Mouse (Mus musculus): ENCODE measurements around the gene Tulp4. TPM values are rescaled to one million over a fixed set of nuclear protein-coding genes. Genes with fewer than 3 reads are reported as not detected.

Tulp4 gene
- polyA plus RNA-seq, 1 experiment from 2014 or later = 171 TPM

GRCm38 (mm10) chr17:6172440-6172839 lies 66.2 kb downstream of the Tulp4 start:
- Histone ChIP-seq H3K4me3 (replicated peaks) (no peak overlapping the region), H3K9ac (replicated peaks) (no peak overlapping the region), H3K4me2 (replicated peaks) (no peak overlapping the region), H3K36me3 (peaks cover 14% of the 10 kb centered on the region), H3K27ac (0 out of 2 replicates have a peak overlapping the region, but pooled peaks have one; percentile 45), H3K9me3 (no peaks in the 10 kb centered on the region), H3K4me1 (replicated peaks) (peaks cover 10% of the 10 kb centered on the region), H3K27me3 (no peaks in the 10 kb centered on the region)
- no peak for ATAC-seq
- 90% methylated on average over 7 of the region's 7 CpGs for WGBS

- Histone ChIP-seq H3K4me3 (replicated peaks) (no peak overlapping the region), H3K4me1 (replicated peaks) (peaks cover 10% of the 10 kb centered on the region), H3K27ac (0 out of 2 replicates have a peak overlapping the region, but pooled peaks have one; percentile 45), H3K4me2 (replicated peaks) (no peak overlapping the region), H3K27me3 (no peaks in the 10 kb centered on the region), H3K9me3 (no peaks in the 10 kb centered on the region), H3K36me3 (peaks cover 21% of the 10 kb centered on the region), H3K9ac (replicated peaks) (no peak overlapping the region)
- 84% methylated on average over 5 of the region's 5 CpGs for WGBS
- no peak for ATAC-seq
Observed at GRCm38 (mm10) chr17:6172926-6173690, 66.9 kb downstream of the Tulp4 start.

GRCm38 (mm10) chr17:6174574-6174973 lies 68.3 kb downstream of the Tulp4 start:
- WGBS = 100% methylated on average over 1 of the region's 1 CpGs
- H3K9ac ChIP-seq (replicated peaks) = no peak overlapping the region
- H3K27me3 ChIP-seq = no peaks in the 10 kb centered on the region
- no peak overlapping the region for H3K4me3 ChIP-seq (replicated peaks)
- ATAC-seq = no peak
- H3K27ac ChIP-seq = no peak overlapping the region
- no peak overlapping the region for H3K4me2 ChIP-seq (replicated peaks)
- H3K4me1 ChIP-seq (replicated peaks) = peaks cover 21% of the 10 kb centered on the region
- H3K9me3 ChIP-seq = no peaks in the 10 kb centered on the region
- peaks cover 23% of the 10 kb centered on the region for H3K36me3 ChIP-seq

GRCm38 (mm10) chr17:6178564-6179267 lies 72.5 kb downstream of the Tulp4 start:
- no peak overlapping the region for H3K4me2 ChIP-seq (replicated peaks)
- no peaks in the 10 kb centered on the region for H3K27me3 ChIP-seq
- no peak for ATAC-seq
- no peak overlapping the region for H3K4me3 ChIP-seq (replicated peaks)
- WGBS = 91% methylated on average over 6 of the region's 6 CpGs
- H3K4me1 ChIP-seq (replicated peaks) = peaks cover 12% of the 10 kb centered on the region; the same call in 1 of the 2 replicates
- no peak overlapping the region for H3K27ac ChIP-seq
- H3K36me3 ChIP-seq = peaks cover 33% of the 10 kb centered on the region
- no peaks in the 10 kb centered on the region for H3K9me3 ChIP-seq
- no peak overlapping the region for H3K9ac ChIP-seq (replicated peaks)

GRCm38 (mm10) chr17:6179389-6179788 lies 73.2 kb downstream of the Tulp4 start:
- Histone ChIP-seq H3K36me3 (peaks cover 34% of the 10 kb centered on the region), H3K9me3 (no peaks in the 10 kb centered on the region), H3K9ac (replicated peaks) (no peak overlapping the region), H3K27ac (no peak overlapping the region), H3K27me3 (no peaks in the 10 kb centered on the region), H3K4me1 (replicated peaks) (peaks cover 12% of the 10 kb centered on the region; the same call in 1 of the 2 replicates), H3K4me3 (replicated peaks) (no peak overlapping the region), H3K4me2 (replicated peaks) (no peak overlapping the region)
- ATAC-seq = no peak
- WGBS = 56% methylated on average over 4 of the region's 4 CpGs

GRCm38 (mm10) chr17:6180421-6180820 lies 74.2 kb downstream of the Tulp4 start:
- Histone ChIP-seq H3K9ac (replicated peaks) (no peak overlapping the region), H3K4me3 (replicated peaks) (no peak overlapping the region), H3K27me3 (no peaks in the 10 kb centered on the region), H3K27ac (no peak overlapping the region), H3K36me3 (peaks cover 42% of the 10 kb centered on the region), H3K4me2 (replicated peaks) (no peak overlapping the region), H3K9me3 (no peaks in the 10 kb centered on the region), H3K4me1 (replicated peaks) (peaks cover 12% of the 10 kb centered on the region; the same call in 1 of the 2 replicates)
- WGBS = 84% methylated on average over 3 of the region's 3 CpGs
- no peak for ATAC-seq

- H3K9me3 ChIP-seq = no peaks in the 10 kb centered on the region
- ATAC-seq = no peak
- WGBS = 85% methylated on average over 4 of the region's 4 CpGs
- peaks cover 12% of the 10 kb centered on the region; the same call in 1 of the 2 replicates for H3K4me1 ChIP-seq (replicated peaks)
- H3K9ac ChIP-seq (replicated peaks) = no peak overlapping the region
- no peak overlapping the region for H3K4me3 ChIP-seq (replicated peaks)
- H3K4me2 ChIP-seq (replicated peaks) = no peak overlapping the region
- peaks cover 48% of the 10 kb centered on the region for H3K36me3 ChIP-seq
- H3K27me3 ChIP-seq = no peaks in the 10 kb centered on the region
- H3K27ac ChIP-seq = no peak overlapping the region
Observed at GRCm38 (mm10) chr17:6182715-6183114, 76.5 kb downstream of the Tulp4 start.

- no peak overlapping the region for H3K9ac ChIP-seq (replicated peaks)
- no peaks in the 10 kb centered on the region for H3K4me1 ChIP-seq (replicated peaks)
- no peak overlapping the region for H3K4me3 ChIP-seq (replicated peaks)
- no peak overlapping the region for H3K27ac ChIP-seq
- no peaks in the 10 kb centered on the region for H3K27me3 ChIP-seq
- no peaks in the 10 kb centered on the region for H3K9me3 ChIP-seq
- H3K36me3 ChIP-seq = peaks cover 56% of the 10 kb centered on the region
- H3K4me2 ChIP-seq (replicated peaks) = no peak overlapping the region
- 98% methylated on average over 4 of the region's 4 CpGs for WGBS
- no peak for ATAC-seq
Observed at GRCm38 (mm10) chr17:6186651-6187050, 80.4 kb downstream of the Tulp4 start.

- no peak overlapping the region for H3K9ac ChIP-seq (replicated peaks)
- no peak overlapping the region for H3K4me2 ChIP-seq (replicated peaks)
- H3K27ac ChIP-seq = no peak overlapping the region
- no peak for ATAC-seq
- no peak overlapping the region for H3K4me3 ChIP-seq (replicated peaks)
- no peaks in the 10 kb centered on the region for H3K9me3 ChIP-seq
- H3K36me3 ChIP-seq = peaks cover 61% of the 10 kb centered on the region
- no peaks in the 10 kb centered on the region for H3K27me3 ChIP-seq
- no peaks in the 10 kb centered on the region for H3K4me1 ChIP-seq (replicated peaks)
- WGBS = 93% methylated on average over 8 of the region's 8 CpGs
Observed at GRCm38 (mm10) chr17:6187183-6187582, 80.9 kb downstream of the Tulp4 start.

GRCm38 (mm10) chr17:6189207-6189606 lies 83.0 kb downstream of the Tulp4 start:
- WGBS = 95% methylated on average over 5 of the region's 5 CpGs
- Histone ChIP-seq H3K4me3 (replicated peaks) (no peak overlapping the region), H3K36me3 (peaks cover 69% of the 10 kb centered on the region)

GRCm38 (mm10) chr17:6192275-6192674 lies 86.0 kb downstream of the Tulp4 start:
- no peak for ATAC-seq
- no peak overlapping the region for H3K4me2 ChIP-seq (replicated peaks)

More at GRCm38 (mm10) chr17:6189207-6189606, 83.0 kb downstream of the Tulp4 start:
- no peak for ATAC-seq
- Histone ChIP-seq H3K9me3 (no peaks in the 10 kb centered on the region), H3K27ac (no peak overlapping the region), H3K4me2 (replicated peaks) (no peak overlapping the region), H3K27me3 (no peaks in the 10 kb centered on the region), H3K4me1 (replicated peaks) (no peaks in the 10 kb centered on the region), H3K9ac (replicated peaks) (no peak overlapping the region)

GRCm38 (mm10) chr17:6195390-6195789 lies 89.2 kb downstream of the Tulp4 start:
- no peaks in the 10 kb centered on the region for H3K4me1 ChIP-seq (replicated peaks)
- H3K27ac ChIP-seq = no peak overlapping the region
- no peak overlapping the region for H3K4me3 ChIP-seq (replicated peaks)
- no peak overlapping the region for H3K4me2 ChIP-seq (replicated peaks)
- no peaks in the 10 kb centered on the region for H3K27me3 ChIP-seq
- no peak overlapping the region for H3K9ac ChIP-seq (replicated peaks)
- H3K9me3 ChIP-seq = no peaks in the 10 kb centered on the region
- peaks cover 50% of the 10 kb centered on the region for H3K36me3 ChIP-seq
- ATAC-seq = no peak
- 92% methylated on average over 1 of the region's 1 CpGs for WGBS

More at GRCm38 (mm10) chr17:6192275-6192674, 86.0 kb downstream of the Tulp4 start:
- no peak overlapping the region for H3K27ac ChIP-seq
- H3K36me3 ChIP-seq = peaks cover 54% of the 10 kb centered on the region
- H3K9ac ChIP-seq (replicated peaks) = no peak overlapping the region
- H3K9me3 ChIP-seq = no peaks in the 10 kb centered on the region
- H3K4me3 ChIP-seq (replicated peaks) = no peak overlapping the region
- 83% methylated on average over 6 of the region's 6 CpGs for WGBS
- H3K27me3 ChIP-seq = no peaks in the 10 kb centered on the region
- H3K4me1 ChIP-seq (replicated peaks) = no peaks in the 10 kb centered on the region
